In genomic region chr13:90929847-90930246, GRCm38 (mm10) we compare ENCODE assay signal across 8 mouse cellular contexts. TPM values are rescaled to one million over a fixed set of nuclear protein-coding genes. Genes with fewer than 3 reads are reported as not detected.
DNase-seq lines count a peak whose midpoint lies in the region; ATAC-seq and TF ChIP-seq lines count a peak whose summit lies in the region.

No protein-coding gene starts in this region.

- H3K27me3 ChIP-seq in CH12.LX (replicated peaks) = no peaks in the 10 kb centered on the region

- TF ChIP-seq POLR2A in CH12.LX (IDR thresholded peaks at IDR 0.05; ENCODE audit: low read depth, low read length) = no peak

- in situ Hi-C loops in CH12.LX (cut with MboI; ENCODE audit: low pct_ligation_motif_present, low pct_unique_long_range_greater_than_20kb, low sequenced_read_pairs) = loop anchor here (25.0 kb wide), 2 partner anchors 532 to 707 kb away; partner anchors contain the start of gene Ssbp2

- peaks cover 17 to 35% of the 10 kb centered on the region in 2 experiments for H3K36me3 ChIP-seq in CH12.LX (replicated peaks in 1 of 2; ENCODE audit: control insufficient read depth in 1 of 2, insufficient read depth in 1 of 2, low read length in 1 of 2)

- dilution Hi-C loops in CH12.LX (cut with MboI; ENCODE audit: extremely low pct_ligation_motif_present, extremely low pct_unique_long_range_greater_than_20kb, low sequenced_read_pairs) = no loop called here

- no peaks in the 10 kb centered on the region for H3K9me3 ChIP-seq in CH12.LX (replicated peaks; ENCODE audit: low read length)

- ATAC-seq in granulocyte monocyte progenitor cell, adult 5-6 weeks (replicated peaks; ENCODE audit: poor library complexity, severe bottlenecking) = peak; percentile 60

- H3K4me3 ChIP-seq in CH12.LX (replicated peaks in 1 of 3; ENCODE audit: low read depth in 2 of 3, low read length in 2 of 3, poor library complexity in 1 of 3) = no peak overlapping the region

- TF ChIP-seq EP300 in CH12.LX (IDR thresholded peaks at IDR 0.05; ENCODE audit: low read length) = no peak

- no peak overlapping the region for H3K9ac ChIP-seq in CH12.LX (ENCODE audit: insufficient read depth, low read depth)

- peak; percentile 60 to 82 for TF ChIP-seq CTCF in CH12.LX (conservative IDR thresholded peaks at IDR 0.05 in 1 of 2, IDR thresholded peaks at IDR 0.05 in 1 of 2; ENCODE audit: low read depth in 2 of 2, low read length in 2 of 2)

- no peak overlapping the region for H3K27ac ChIP-seq in CH12.LX (ENCODE audit: insufficient read depth, low read depth)

- peak; percentile 84 for TF ChIP-seq RAD21 in CH12.LX (IDR thresholded peaks at IDR 0.05; ENCODE audit: low read depth, low read length)

- peaks cover 2 to 27% of the 10 kb centered on the region in 2 experiments; a peak in 3 of 4 replicates for H3K4me1 ChIP-seq in CH12.LX (ENCODE audit: control insufficient read depth in 1 of 2, insufficient read depth in 2 of 2)

- no peak overlapping the region for H3K4me2 ChIP-seq in CH12.LX (ENCODE audit: insufficient read depth, low read depth, poor library complexity, severe bottlenecking)

- DNase-seq in CH12.LX (ENCODE audit: extremely low read depth) = peak; percentile 85
- peak; percentile 45 for DNase-seq in adrenal gland, adult 2 months
- DNase-seq in embryo, embryonic 11 days = peak; percentile 76
- peak; percentile 82 to 87 for DNase-seq in kidney, postnatal 4 days
- DNase-seq in lung, adult 18-20 months = peak; percentile 55 to 64
- DNase-seq in ovary, postnatal 36 days (ENCODE audit: low spot score) = peak; percentile 31
- DNase-seq in yolk sac, embryonic 10.5 days (ENCODE audit: low spot score) = peak; percentile 41

- H3K79me2 ChIP-seq in CH12.LX (replicated peaks; ENCODE audit: control insufficient read depth, extremely low read depth, insufficient read depth, poor library complexity, severe bottlenecking) = peaks cover 5% of the 10 kb centered on the region; the same call in 1 of the 2 replicates

TF ChIP-seq in CH12.LX, 34 proteins besides CTCF, POLR2A, EP300 and RAD21:
- TF ChIP-seq USF1 (IDR thresholded peaks at IDR 0.05; ENCODE audit: low read depth, low read length) (no peak), CHD1 (IDR thresholded peaks at IDR 0.05; ENCODE audit: low read depth, low read length) (no peak), ZNF384 (IDR thresholded peaks at IDR 0.05; ENCODE audit: low read depth, low read length) (0 out of 2 replicates have a peak, but pooled peaks have one; percentile 29), BHLHE40 (IDR thresholded peaks at IDR 0.05; ENCODE audit: low read depth, low read length) (no peak), POLR2AphosphoS2 (IDR thresholded peaks at IDR 0.05; ENCODE audit: low read depth, low read length) (no peak), PAX5 (IDR thresholded peaks at IDR 0.05; ENCODE audit: low read length) (no peak), MAX (IDR thresholded peaks at IDR 0.05; ENCODE audit: low read length) (0 out of 2 replicates have a peak, but pooled peaks have one; percentile 32), IRF4 (IDR thresholded peaks at IDR 0.05; ENCODE audit: low read depth, low read length) (no peak), KAT2A (IDR thresholded peaks at IDR 0.05; ENCODE audit: insufficient replicate concordance, low read length) (no peak), TCF12 (IDR thresholded peaks at IDR 0.05; ENCODE audit: low read depth, low read length) (no peak), SMC3 (IDR thresholded peaks at IDR 0.05; ENCODE audit: low read depth, low read length) (peak; percentile 63), SIN3A (IDR thresholded peaks at IDR 0.05; ENCODE audit: low read length) (no peak), MXI1 (IDR thresholded peaks at IDR 0.05; ENCODE audit: low read depth, low read length) (no peak), ZKSCAN1 (IDR thresholded peaks at IDR 0.05; ENCODE audit: borderline replicate concordance, low read depth, low read length) (no peak)

RNA-seq across cellular contexts. Expression of gene Rps23, which starts 7.1 kb away (rescaled TPM):
- total RNA-seq in CH12.LX (2012; rRNA removed) (1,970 and 2,180 TPM in 2 replicates), CH12.LX (2014; rRNA removed) (2,005 and 2,193 TPM in 2 replicates)
- polyA plus RNA-seq in CH12.LX (2012; ENCODE audit: insufficient read length, low read depth) = 913 and 1,042 TPM in 2 replicates
- 100 to 1,000 TPM; 297 to 405 TPM for total RNA-seq in adrenal gland, adult 2 months (2021)
- 20.5 and 21.8 TPM in 2 replicates for polyA plus RNA-seq in adrenal gland, adult 2 months (2012; rRNA removed)
- total RNA-seq in granulocyte monocyte progenitor cell, adult 5-6 weeks (2014; fragmentation: Nextera tagmentation) = 4,007 and 4,325 TPM in 2 replicates
- 2,405 and 2,818 TPM in 2 replicates for total RNA-seq in granulocyte monocyte progenitor cell, adult 5-6 weeks (2017)

RNA-seq across cellular contexts. Expression of gene Atp6ap1l, which starts 24.7 kb away (rescaled TPM):
- total RNA-seq in CH12.LX (2012; rRNA removed) (not detected in 2 replicates), CH12.LX (2014; rRNA removed) (not detected in 2 replicates)
- polyA plus RNA-seq in CH12.LX (2012; ENCODE audit: insufficient read length, low read depth) = not detected in 2 replicates
- not detected for total RNA-seq in adrenal gland, adult 2 months (2021)
- not detected in 2 replicates for polyA plus RNA-seq in adrenal gland, adult 2 months (2012; rRNA removed)
- not detected in 2 replicates for total RNA-seq in granulocyte monocyte progenitor cell, adult 5-6 weeks (2014; fragmentation: Nextera tagmentation)
- total RNA-seq in granulocyte monocyte progenitor cell, adult 5-6 weeks (2017) = not detected in 2 replicates

Comparison
In these comparisons a context has a peak if more than half of its experiments do, and no peak if none do; other contexts are left out.
1. DNase-seq: peak in every context shown above with its lines; median percentile 85 in CH12.LX; 84 in kidney, postnatal 4 days; 76 in embryo, embryonic 11 days; 60 in lung, adult 18-20 months; 45 in adrenal gland, adult 2 months; 41 in yolk sac, embryonic 10.5 days; 31 in ovary, postnatal 36 days.
2. RNA of gene Rps23, which starts 7.1 kb away (total RNA-seq): 2,405 to 4,325 TPM in granulocyte monocyte progenitor cell, adult 5-6 weeks and 1,970 to 2,193 TPM in CH12.LX; 297 to 405 TPM in adrenal gland, adult 2 months; every median in the first group is over 4 times any median in the second.